Mouse (Mus musculus) heart, adult 2 months (tissue): ENCODE measurements around the gene Olfr1160. TPM values are rescaled to one million over a fixed set of nuclear protein-coding genes. Genes with fewer than 3 reads are reported as not detected.

Source experiments
- DNase-seq, 2 experiments: peaks; one replicate each; pipeline ENCODE4 v3.0.0; 2021
- H3K27ac ChIP-seq: fragments of 200-600 bp; 2 replicates; pipeline ENCODE4 v1.8.1; 2022
- H3K27me3 ChIP-seq: fragments of 200-500 bp; 2 replicates; pipeline ENCODE4 v1.6.1; 2012; ENCODE audit warnings: mild to moderate bottlenecking, low read length, inconsistent platforms, mixed read lengths; ENCODE audit not compliant: control insufficient read depth, insufficient read depth
- H3K36me3 ChIP-seq: fragments of 200-500 bp; 2 replicates; pipeline ENCODE4 v1.6.1; 2012; ENCODE audit warnings: low read length, inconsistent platforms; ENCODE audit not compliant: control insufficient read depth, insufficient read depth
- H3K4me1 ChIP-seq: fragments of 200-500 bp; 2 replicates; pipeline ENCODE4 v1.6.1; 2011; ENCODE audit warnings: low read length; ENCODE audit not compliant: control insufficient read depth, insufficient read depth
- H3K4me3 ChIP-seq: fragments of 200-600 bp; 2 replicates; pipeline ENCODE4 v1.8.1; 2022
- H3K79me2 ChIP-seq: fragments of 200-500 bp; replicated peaks from 2 replicates; pipeline ENCODE4 v1.6.1; 2012; ENCODE audit warnings: mild to moderate bottlenecking, inconsistent platforms, low read length, moderate library complexity, mixed read lengths; ENCODE audit not compliant: control insufficient read depth, insufficient read depth
- H3K9ac ChIP-seq: fragments of 200-500 bp; 2 replicates; pipeline ENCODE4 v1.6.1; 2012; ENCODE audit warnings: low read depth, mild to moderate bottlenecking, control low read depth, inconsistent platforms, low read length, mixed read lengths
- CTCF ChIP-seq: fragments of 200-600 bp; IDR thresholded peaks from 2 replicates; pipeline ENCODE4 v1.8.1; 2022; ENCODE audit warnings: antibody characterized with exemption, mild to moderate bottlenecking, moderate library complexity
- EP300 ChIP-seq: fragments of 200-500 bp; IDR thresholded peaks from 2 replicates; pipeline ENCODE4 v1.6.1; 2011; ENCODE audit warnings: low read depth, low read length, control low read depth; ENCODE audit not compliant: insufficient read depth
- POLR2A ChIP-seq: fragments of 200-500 bp; IDR thresholded peaks from 2 replicates; pipeline ENCODE4 v1.6.1; 2011; ENCODE audit warnings: mild to moderate bottlenecking, low read depth, low read length, control low read depth; ENCODE audit not compliant: insufficient read depth
- WGBS: fragments of 180-500 bp; shearing (Covaris S2); methylation state at CpG from one replicate; pipeline ENCODE4 v1.1.7; 2018; 5-methylcytosine and 5-hydroxymethylcytosine counted together
- intact Hi-C: fragments of 180-260 bp; cut with DNase I; formaldehyde crosslinking; loops from one replicate; pipeline ENCODE4 v1.15.1; 2025
- polyA plus RNA-seq: library from polyadenylated mRNA; depleted of rRNA; stranded (reverse); fragments of >200 nt; gene quantifications from 2 replicates; pipeline ENCODE4 v1.2.3, GENCODE M21; 2012; rRNA removed
- total RNA-seq, 2 experiments: library from RNA; stranded (reverse); gene quantifications; 2 replicates each; pipeline ENCODE4 v1.2.3; 2021

The Olfr1160 gene
- total and polyA plus RNA-seq, 3 experiments, result not detected

GRCm38 (mm10) chr2:87968199-87968598, 39.9 kb downstream of the Olfr1160 start, which contains the start of gene Olfr1157:
Olfr1157 (minus strand) TSS chr2:87968299.
- no peak within 1 kb of the TSS for H3K27ac ChIP-seq
- TF ChIP-seq EP300, result no peak
- TF ChIP-seq POLR2A, result no peak
- TF ChIP-seq CTCF, result no peak
- no peaks in the 10 kb centered on the region for H3K79me2 ChIP-seq
- intact Hi-C loops, result no loop called here
- no peaks in the 10 kb centered on the region for H3K36me3 ChIP-seq
- H3K9ac ChIP-seq, result no peak within 1 kb of the TSS
- H3K4me3 ChIP-seq, result no peak within 1 kb of the TSS
- no peaks in the 10 kb centered on the region for H3K4me1 ChIP-seq
- 95% methylated on average over 4 of the region's 4 CpGs for WGBS
- DNase-seq, result no peak
- no peaks in the 10 kb centered on the region for H3K27me3 ChIP-seq

GRCm38 (mm10) chr2:87953000-87953399, 55.1 kb downstream of the Olfr1160 start, which contains the start of gene Olfr1156:
Olfr1156 (minus strand) TSS chr2:87953100.
- no peaks in the 10 kb centered on the region for H3K36me3 ChIP-seq
- intact Hi-C loops, result no loop called here
- no peak for DNase-seq
- no peak for TF ChIP-seq POLR2A
- no peak for TF ChIP-seq CTCF
- TF ChIP-seq EP300, result no peak
- H3K79me2 ChIP-seq, result no peaks in the 10 kb centered on the region
- H3K27me3 ChIP-seq, result no peaks in the 10 kb centered on the region
- H3K9ac ChIP-seq, result no peak within 1 kb of the TSS
- no peak within 1 kb of the TSS for H3K27ac ChIP-seq
- H3K4me1 ChIP-seq, result no peaks in the 10 kb centered on the region
- no peak within 1 kb of the TSS for H3K4me3 ChIP-seq

Other genes starting within 250 kb of the Olfr1160 start
- not detected for gene Olfr152, start 228.8 kb downstream of the Olfr1160 start, total RNA-seq
- not detected in 2 replicates for gene Olfr152, start 228.8 kb downstream of the Olfr1160 start, polyA plus RNA-seq
- not detected for gene Olfr1143, start 207.7 kb downstream of the Olfr1160 start, total RNA-seq
- not detected in 2 replicates for gene Olfr1143, start 207.7 kb downstream of the Olfr1160 start, polyA plus RNA-seq
- not detected for gene Olfr1145, start 198.4 kb downstream of the Olfr1160 start, total RNA-seq
- gene Olfr1145, start 198.4 kb downstream of the Olfr1160 start, polyA plus RNA-seq, result not detected in 2 replicates
- gene Olfr1148, start 177.7 kb downstream of the Olfr1160 start, total RNA-seq, result not detected
- not detected in 2 replicates for gene Olfr1148, start 177.7 kb downstream of the Olfr1160 start, polyA plus RNA-seq
- gene Olfr1150-ps1, start 164.3 kb downstream of the Olfr1160 start, total RNA-seq, result not detected
- not detected in 2 replicates for gene Olfr1150-ps1, start 164.3 kb downstream of the Olfr1160 start, polyA plus RNA-seq
- not detected for gene Olfr1151, start 152.4 kb downstream of the Olfr1160 start, total RNA-seq
- gene Olfr1151, start 152.4 kb downstream of the Olfr1160 start, polyA plus RNA-seq, result not detected in 2 replicates
- not detected for gene Olfr1152, start 141.8 kb downstream of the Olfr1160 start, total RNA-seq
- not detected in 2 replicates for gene Olfr1152, start 141.8 kb downstream of the Olfr1160 start, polyA plus RNA-seq
- not detected for gene Olfr1153, start 113.3 kb downstream of the Olfr1160 start, total RNA-seq
- not detected in 2 replicates for gene Olfr1153, start 113.3 kb downstream of the Olfr1160 start, polyA plus RNA-seq
- gene Olfr1154, start 103.1 kb downstream of the Olfr1160 start, total RNA-seq, result not detected
- not detected in 2 replicates for gene Olfr1154, start 103.1 kb downstream of the Olfr1160 start, polyA plus RNA-seq
- not detected for gene Olfr1155, start 63.1 kb downstream of the Olfr1160 start, total RNA-seq
- gene Olfr1155, start 63.1 kb downstream of the Olfr1160 start, polyA plus RNA-seq, result not detected in 2 replicates
- gene Olfr1156, start 55.2 kb downstream of the Olfr1160 start, total RNA-seq, result not detected
- gene Olfr1156, start 55.2 kb downstream of the Olfr1160 start, polyA plus RNA-seq, result not detected in 2 replicates
- not detected for gene Olfr1157, start 40.0 kb downstream of the Olfr1160 start, total RNA-seq
- gene Olfr1157, start 40.0 kb downstream of the Olfr1160 start, polyA plus RNA-seq, result not detected in 2 replicates
- not detected for gene Olfr74, start 33.6 kb downstream of the Olfr1160 start, total RNA-seq
- gene Olfr74, start 33.6 kb downstream of the Olfr1160 start, polyA plus RNA-seq, result not detected in 2 replicates
- gene Olfr1158, start 18.2 kb downstream of the Olfr1160 start, total RNA-seq, result not detected
- gene Olfr1158, start 18.2 kb downstream of the Olfr1160 start, polyA plus RNA-seq, result not detected in 2 replicates
- gene Olfr1161, start 14.5 kb upstream of the Olfr1160 start, total RNA-seq, result not detected
- gene Olfr1161, start 14.5 kb upstream of the Olfr1160 start, polyA plus RNA-seq, result not detected in 2 replicates
- gene Olfr73, start 29.4 kb upstream of the Olfr1160 start, total RNA-seq, result not detected
- gene Olfr73, start 29.4 kb upstream of the Olfr1160 start, polyA plus RNA-seq, result not detected in 2 replicates
- gene Olfr1162, start 42.9 kb upstream of the Olfr1160 start, total RNA-seq, result not detected
- gene Olfr1162, start 42.9 kb upstream of the Olfr1160 start, polyA plus RNA-seq, result not detected in 2 replicates
- gene Olfr1163, start 63.6 kb upstream of the Olfr1160 start, total RNA-seq, result not detected
- gene Olfr1163, start 63.6 kb upstream of the Olfr1160 start, polyA plus RNA-seq, result not detected in 2 replicates
- gene Olfr1164, start 85.7 kb upstream of the Olfr1160 start, total RNA-seq, result not detected
- not detected in 2 replicates for gene Olfr1164, start 85.7 kb upstream of the Olfr1160 start, polyA plus RNA-seq
- gene Olfr1166, start 120.0 kb upstream of the Olfr1160 start, total RNA-seq, result not detected
- not detected in 2 replicates for gene Olfr1166, start 120.0 kb upstream of the Olfr1160 start, polyA plus RNA-seq
- gene Olfr1167, start 146.9 kb upstream of the Olfr1160 start, total RNA-seq, result not detected
- gene Olfr1167, start 146.9 kb upstream of the Olfr1160 start, polyA plus RNA-seq, result not detected in 2 replicates
- gene Olfr1168, start 173.6 kb upstream of the Olfr1160 start, total RNA-seq, result not detected
- not detected in 2 replicates for gene Olfr1168, start 173.6 kb upstream of the Olfr1160 start, polyA plus RNA-seq
- gene Olfr1170, start 220.1 kb upstream of the Olfr1160 start, total RNA-seq, result not detected
- gene Olfr1170, start 220.1 kb upstream of the Olfr1160 start, polyA plus RNA-seq, result not detected in 2 replicates